Mouse (Mus musculus) kidney, embryonic 16.5 days (tissue): ENCODE results near the gene Arid1b. TPM values are rescaled to one million over a fixed set of nuclear protein-coding genes. Genes with fewer than 3 reads are reported as not detected.

ENCODE experiments used
- ATAC-seq: fragments of 200-750 bp; cut with Nextera tagmentation; 2 replicates; pipeline ENCODE4 v1.8.0; 2017; ENCODE audit warnings: moderate TSS enrichment; ENCODE audit not compliant: low FRiP score, low TSS enrichment
- H3K27ac ChIP-seq: fragments of 300-500 bp; sonication (generic); 2 replicates; pipeline ENCODE4 v1.5.1; 2014; ENCODE audit warnings: low read length
- H3K27me3 ChIP-seq: fragments of 300-500 bp; sonication (generic); 2 replicates; pipeline ENCODE4 v1.6.1; 2014; ENCODE audit warnings: low read length, control low read depth, mixed read lengths; ENCODE audit not compliant: insufficient read depth
- H3K36me3 ChIP-seq: fragments of 300-500 bp; sonication (generic); 2 replicates; pipeline ENCODE4 v1.6.1; 2014; ENCODE audit warnings: low read length, control low read depth, mixed read lengths; ENCODE audit not compliant: insufficient read depth
- H3K4me1 ChIP-seq: fragments of 300-500 bp; sonication (generic); 2 replicates; pipeline ENCODE4 v1.6.1; 2014; ENCODE audit warnings: low read length, control low read depth, mixed read lengths; ENCODE audit not compliant: insufficient read depth
- H3K4me2 ChIP-seq: fragments of 300-500 bp; sonication (generic); replicated peaks from 2 replicates; pipeline ENCODE4 v1.6.1; 2014; ENCODE audit warnings: low read depth, low read length
- H3K4me3 ChIP-seq: fragments of 300-500 bp; sonication (generic); 2 replicates; pipeline ENCODE4 v1.5.1; 2014; ENCODE audit warnings: mild to moderate bottlenecking, low read length
- H3K9ac ChIP-seq: fragments of 300-500 bp; sonication (generic); replicated peaks from 2 replicates; pipeline ENCODE4 v1.6.1; 2014; ENCODE audit warnings: low read length
- H3K9me3 ChIP-seq: fragments of 300-500 bp; sonication (generic); 2 replicates; pipeline ENCODE4 v1.6.1; 2016; ENCODE audit warnings: low read length, control low read depth
- WGBS: fragments of 180-500 bp; shearing (Covaris S2); extraction: QIAGEN DNeasy Blood & Tissue Kit; methylation state at CpG from one replicate; pipeline ENCODE4 v1.1.7; 2014; 5-methylcytosine and 5-hydroxymethylcytosine counted together
- polyA plus RNA-seq: library from polyadenylated mRNA; unstranded; fragments of >200 nt; fragmentation: Nextera tagmentation; extraction: Ambion mirVana; gene quantifications from 2 replicates; pipeline ENCODE4 v1.2.1, GENCODE M21; 2015

Arid1b gene
- polyA plus RNA-seq, 1 experiment from 2014 or later, result 10.9 TPM

DNA sequence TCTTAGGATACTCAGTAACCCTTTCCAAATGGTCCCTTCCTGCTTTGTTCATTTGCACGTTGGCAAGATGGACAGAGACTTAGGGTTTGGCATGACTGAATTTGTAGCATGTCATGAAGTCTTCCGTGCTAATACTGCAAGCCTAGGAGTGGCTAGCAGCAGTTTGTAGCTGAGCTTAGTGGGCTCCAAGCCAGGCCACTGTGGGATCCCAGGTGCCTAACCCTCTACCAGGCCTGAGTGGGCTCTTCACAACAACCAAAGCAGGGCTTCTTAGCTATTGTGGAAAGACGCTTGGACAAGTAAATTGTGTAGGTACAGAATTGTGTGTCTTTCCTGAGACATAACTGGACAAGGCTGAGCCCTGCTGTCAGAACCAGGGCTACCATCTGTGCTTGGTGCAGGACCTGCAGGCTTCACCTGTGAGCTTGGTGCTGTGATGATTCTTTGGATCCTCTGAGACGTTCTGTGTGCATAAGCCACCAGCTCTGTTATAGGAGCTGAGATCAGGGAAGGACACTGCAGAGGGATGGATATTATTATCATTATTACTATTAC lies 286.4 kb downstream of the Arid1b start:
- no peak overlapping the region for H3K4me3 ChIP-seq
- no peaks in the 10 kb centered on the region; the same call in none of the 2 replicates for H3K36me3 ChIP-seq
- no peaks in the 10 kb centered on the region for H3K9me3 ChIP-seq
- H3K9ac ChIP-seq, result no peak overlapping the region
- H3K4me2 ChIP-seq, result no peak overlapping the region
- no peak for ATAC-seq
- WGBS, result 83% methylated on average over 4 of the region's 4 CpGs
- no peaks in the 10 kb centered on the region for H3K27me3 ChIP-seq
- no peak overlapping the region for H3K27ac ChIP-seq
- H3K4me1 ChIP-seq, result peaks cover 2% of the 10 kb centered on the region; the same call in 1 of the 2 replicates

DNA sequence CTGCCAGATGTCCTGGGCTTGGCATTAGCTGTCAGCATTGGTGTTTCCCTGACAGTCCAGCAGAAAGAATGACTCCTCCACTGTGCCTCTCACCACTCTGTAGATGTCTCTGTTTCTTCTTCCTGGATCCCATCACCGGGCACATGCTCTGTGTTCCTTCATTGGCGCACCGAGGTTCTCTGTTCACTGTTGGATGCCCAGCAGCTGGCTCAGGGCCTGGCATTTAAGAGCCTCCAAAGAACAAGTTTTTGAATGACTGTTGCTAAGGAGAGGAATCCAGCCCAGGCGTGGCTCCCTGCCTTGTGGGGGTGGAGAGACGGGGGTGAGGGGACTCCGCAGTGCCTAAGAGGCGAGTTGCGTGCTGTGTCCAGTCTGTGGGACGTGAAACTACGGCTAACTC lies 290.7 kb downstream of the Arid1b start:
- no peak overlapping the region for H3K4me2 ChIP-seq
- no peak for ATAC-seq
- no peak overlapping the region for H3K27ac ChIP-seq
- H3K4me3 ChIP-seq, result no peak overlapping the region
- H3K9me3 ChIP-seq, result no peaks in the 10 kb centered on the region
- no peaks in the 10 kb centered on the region; the same call in none of the 2 replicates for H3K36me3 ChIP-seq
- no peak overlapping the region for H3K9ac ChIP-seq
- 87% methylated on average over 10 of the region's 10 CpGs for WGBS
- no peaks in the 10 kb centered on the region for H3K27me3 ChIP-seq
- H3K4me1 ChIP-seq, result peaks cover 3% of the 10 kb centered on the region; the same call in 1 of the 2 replicates

DNA sequence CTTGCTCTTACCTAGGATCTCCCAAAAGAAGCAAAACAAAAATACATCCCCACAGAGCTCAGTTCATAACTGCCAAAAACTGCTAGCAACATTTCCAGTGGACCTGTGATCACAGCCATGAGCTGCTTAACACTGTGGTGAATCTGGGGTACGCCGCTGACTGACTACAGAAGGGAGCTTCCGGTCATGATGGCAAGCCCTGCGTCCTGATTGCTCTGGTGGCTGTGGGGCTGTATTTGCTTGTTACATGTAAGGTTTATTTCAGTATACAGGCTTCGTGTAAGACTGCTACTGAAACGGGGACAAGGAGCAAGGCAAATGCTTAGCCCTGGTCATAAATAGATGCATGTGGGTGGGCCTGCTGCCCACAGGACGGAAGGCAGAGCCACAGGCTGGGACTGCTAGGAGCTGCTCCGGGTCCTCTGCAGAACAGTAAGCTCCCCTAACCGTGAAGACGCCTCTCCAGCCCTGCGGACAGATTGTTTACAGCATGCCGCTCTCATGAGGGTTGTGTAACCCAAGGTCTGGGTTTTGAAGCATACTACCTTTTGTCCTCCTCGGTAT lies 291.8 kb downstream of the Arid1b start:
- ATAC-seq, result no peak
- H3K9me3 ChIP-seq, result no peaks in the 10 kb centered on the region
- no peak overlapping the region for H3K4me3 ChIP-seq
- H3K9ac ChIP-seq, result no peak overlapping the region
- no peak overlapping the region for H3K4me2 ChIP-seq
- WGBS, result 73% methylated on average over 13 of the region's 13 CpGs
- H3K27me3 ChIP-seq, result no peaks in the 10 kb centered on the region
- no peak overlapping the region for H3K27ac ChIP-seq
- peaks cover 3% of the 10 kb centered on the region; the same call in 1 of the 2 replicates for H3K4me1 ChIP-seq
- H3K36me3 ChIP-seq, result peaks cover 5% of the 10 kb centered on the region

DNA sequence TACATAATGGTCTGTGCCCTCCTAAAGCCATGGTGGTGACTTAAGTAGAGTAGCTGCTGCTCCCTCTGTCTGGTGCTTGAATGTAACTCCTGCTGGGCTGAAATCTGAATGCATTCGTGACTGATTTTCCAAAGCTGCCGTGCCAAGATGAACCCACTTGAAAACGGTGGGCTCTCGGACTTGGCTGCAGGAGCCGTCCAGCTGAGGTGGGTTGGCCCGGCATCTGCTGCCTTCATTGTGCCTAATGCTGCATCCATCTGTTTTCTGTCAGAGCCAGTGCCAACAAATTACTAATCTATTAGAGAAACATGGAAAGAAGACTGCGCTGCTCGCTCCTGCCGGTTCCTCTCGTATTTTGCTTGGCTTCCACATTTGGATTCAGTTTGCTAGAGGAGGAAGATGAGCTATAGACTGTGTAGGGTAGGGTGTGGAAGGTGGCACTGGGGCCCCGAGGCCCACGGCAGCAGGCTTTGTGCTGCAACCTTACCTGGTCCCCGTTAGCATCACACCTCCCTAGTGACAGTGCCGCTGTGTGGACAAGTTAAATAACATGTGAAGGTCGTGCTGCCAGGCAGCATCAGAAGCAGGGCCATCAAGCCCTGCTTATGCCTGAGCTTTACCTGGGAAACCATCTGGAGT lies 292.6 kb downstream of the Arid1b start:
- H3K9ac ChIP-seq, result no peak overlapping the region
- H3K27me3 ChIP-seq, result no peaks in the 10 kb centered on the region
- 89% methylated on average over 15 of the region's 15 CpGs for WGBS
- no peak overlapping the region for H3K27ac ChIP-seq
- H3K4me2 ChIP-seq, result no peak overlapping the region
- H3K4me1 ChIP-seq, result peaks cover 3% of the 10 kb centered on the region; the same call in 1 of the 2 replicates
- no peak overlapping the region for H3K4me3 ChIP-seq
- no peak for ATAC-seq
- no peaks in the 10 kb centered on the region for H3K9me3 ChIP-seq
- peaks cover 12% of the 10 kb centered on the region for H3K36me3 ChIP-seq

DNA sequence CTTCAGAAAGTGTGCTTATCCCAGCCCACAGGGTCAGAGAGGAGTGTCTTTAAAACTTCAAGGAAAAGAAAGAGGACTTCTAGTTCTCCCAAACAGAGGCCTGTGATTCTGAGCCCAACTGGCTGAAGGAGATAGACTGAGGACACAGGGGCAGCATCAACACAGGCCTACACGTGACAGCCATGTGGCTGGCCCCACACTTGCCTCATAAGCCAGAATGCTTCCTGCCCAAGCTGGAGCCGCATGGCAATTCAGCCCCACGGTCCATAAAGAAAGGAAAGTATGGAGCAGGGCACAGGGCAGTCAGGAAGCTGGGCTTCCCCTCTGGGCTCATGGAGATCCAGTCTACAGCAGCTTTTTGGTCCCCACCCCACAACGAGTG lies 293.1 kb downstream of the Arid1b start:
- peaks cover 3% of the 10 kb centered on the region; the same call in 1 of the 2 replicates for H3K4me1 ChIP-seq
- H3K4me3 ChIP-seq, result no peak overlapping the region
- H3K36me3 ChIP-seq, result peaks cover 12% of the 10 kb centered on the region
- no peak overlapping the region for H3K4me2 ChIP-seq
- ATAC-seq, result no peak
- no peak overlapping the region for H3K27ac ChIP-seq
- no peaks in the 10 kb centered on the region for H3K9me3 ChIP-seq
- H3K9ac ChIP-seq, result 0 out of 2 replicates have a peak overlapping the region, but pooled peaks have one; percentile 1
- 59% methylated on average over 4 of the region's 4 CpGs for WGBS
- H3K27me3 ChIP-seq, result no peaks in the 10 kb centered on the region

DNA sequence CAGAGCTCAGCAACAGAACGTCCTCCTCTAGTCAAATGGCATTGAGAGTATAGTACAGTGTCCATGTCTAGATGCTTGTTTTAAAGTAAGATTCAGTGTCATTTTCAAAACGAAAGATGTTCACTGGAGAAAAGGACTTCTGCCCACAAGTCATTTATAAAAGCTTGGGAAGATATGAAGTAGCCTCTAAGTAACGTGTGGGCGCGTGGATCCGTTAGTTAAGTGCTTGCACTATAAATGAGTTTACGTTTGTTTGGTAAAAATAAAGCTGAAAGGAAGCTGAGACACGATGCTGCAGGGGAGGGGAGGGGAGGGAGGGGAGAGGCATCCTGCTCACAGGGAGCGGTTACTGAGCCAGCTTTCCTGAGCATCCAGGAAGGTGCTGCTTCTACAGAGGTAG lies 293.5 kb downstream of the Arid1b start:
- H3K36me3 ChIP-seq, result peaks cover 12% of the 10 kb centered on the region
- 0 out of 2 replicates have a peak overlapping the region, but pooled peaks have one; percentile 1 for H3K9ac ChIP-seq
- H3K9me3 ChIP-seq, result no peaks in the 10 kb centered on the region
- H3K4me1 ChIP-seq, result peaks cover 3% of the 10 kb centered on the region; the same call in 1 of the 2 replicates
- no peaks in the 10 kb centered on the region for H3K27me3 ChIP-seq
- H3K27ac ChIP-seq, result no peak overlapping the region
- H3K4me2 ChIP-seq, result no peak overlapping the region
- WGBS, result 58% methylated on average over 9 of the region's 9 CpGs
- ATAC-seq, result no peak
- no peak overlapping the region for H3K4me3 ChIP-seq

DNA sequence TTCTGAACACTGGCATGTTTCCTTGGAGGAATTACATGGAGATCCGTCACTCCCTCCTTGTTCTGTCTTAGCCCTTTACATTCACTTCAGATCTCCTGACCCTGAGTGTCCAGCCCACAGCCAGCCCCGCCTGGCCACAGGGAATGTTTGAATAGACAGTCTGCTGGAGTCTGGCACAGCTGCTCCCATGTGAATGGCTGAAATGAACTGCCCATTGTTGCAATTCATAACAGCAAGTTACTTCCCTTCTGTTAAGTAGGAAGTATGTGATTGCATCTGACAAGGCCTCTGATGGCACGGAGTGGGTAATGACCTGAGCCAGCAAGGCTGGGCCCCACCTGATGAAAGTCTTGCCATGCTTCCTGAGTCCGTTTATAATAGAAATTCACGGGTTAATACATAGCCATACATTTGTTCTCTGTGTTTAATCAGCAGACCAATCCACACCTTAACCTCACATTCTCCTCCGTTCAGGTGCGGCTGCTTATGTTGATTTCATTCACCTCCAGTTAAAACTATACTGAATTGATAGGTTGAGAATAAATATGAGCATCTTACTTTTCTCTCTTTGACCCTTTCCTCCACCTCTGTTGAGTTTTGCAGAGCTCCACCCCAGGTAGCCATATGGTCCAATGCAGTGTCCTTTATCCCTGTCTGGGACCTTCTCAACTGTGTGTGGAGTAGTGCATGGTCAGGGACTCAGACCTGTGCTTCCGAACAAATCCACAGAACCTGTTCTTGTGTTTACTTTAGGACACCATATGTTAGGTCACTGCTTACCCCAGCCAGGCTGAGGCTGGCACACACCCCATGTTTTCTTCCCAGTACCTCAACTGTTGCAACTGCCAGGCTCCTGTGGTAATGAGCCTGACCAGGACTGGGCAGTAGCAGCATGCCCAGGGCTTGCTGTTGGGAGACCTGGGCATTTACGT lies 299.8 kb downstream of the Arid1b start:
- whole genome bisulfite sequencing, result 68% methylated on average over 9 of the region's 9 CpGs
- Histone ChIP-seq H3K4me3 (no peak overlapping the region), H3K4me1 (peaks cover 25% of the 10 kb centered on the region), H3K9ac (no peak overlapping the region), H3K4me2 (no peak overlapping the region), H3K27ac (peak overlapping the region; percentile 87), H3K27me3 (no peaks in the 10 kb centered on the region), H3K9me3 (no peaks in the 10 kb centered on the region), H3K36me3 (peaks cover 15% of the 10 kb centered on the region; the same call in 1 of the 2 replicates)
- 0 out of 2 replicates have a peak, but pooled peaks have one; percentile 7 for ATAC-seq

DNA sequence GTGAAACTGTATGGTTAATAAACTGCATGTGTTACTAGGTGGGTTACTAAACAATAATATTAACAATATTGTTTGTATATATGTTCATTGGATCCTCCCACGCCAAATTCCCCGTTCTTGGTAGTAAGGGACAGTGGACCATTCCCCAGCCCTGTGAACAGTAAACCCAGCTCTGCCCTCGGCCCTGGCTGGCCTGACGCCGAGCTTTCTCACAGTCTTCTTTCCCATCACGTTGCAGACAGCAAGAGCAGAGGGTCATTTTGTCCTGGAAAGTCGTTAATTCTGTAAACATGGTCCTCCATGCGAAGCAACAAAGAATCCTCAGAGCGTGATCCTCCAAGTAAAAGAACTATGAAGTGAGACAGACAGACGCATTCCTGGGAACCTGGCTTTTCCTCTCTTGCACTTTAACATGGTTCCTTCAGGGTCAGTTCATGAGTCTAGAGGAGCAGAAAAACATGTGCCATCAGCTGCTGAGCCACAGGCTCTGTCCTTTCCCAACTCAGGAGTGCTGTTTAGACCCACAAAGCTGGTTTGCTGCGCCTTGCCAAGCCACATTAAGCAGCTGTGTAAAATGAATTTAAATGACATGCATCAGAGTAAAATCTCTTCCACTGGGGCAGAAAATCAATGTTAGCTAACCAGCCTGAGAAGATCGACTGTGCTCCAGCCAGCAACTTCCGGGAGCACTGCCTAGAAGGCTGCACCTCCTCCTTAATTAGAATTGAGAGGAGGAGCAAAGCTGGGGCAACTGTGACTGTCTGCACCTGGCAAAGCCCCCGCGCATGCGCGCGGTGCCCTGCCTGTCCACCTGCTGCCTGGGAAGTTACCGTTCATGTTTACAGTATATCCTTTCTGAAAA lies 301.2 kb downstream of the Arid1b start:
- peak overlapping the region; percentile 87 for H3K27ac ChIP-seq
- H3K27me3 ChIP-seq, result no peaks in the 10 kb centered on the region
- 0 out of 2 replicates have a peak overlapping the region, but pooled peaks have one; percentile 23 for H3K9ac ChIP-seq
- no peak overlapping the region for H3K4me3 ChIP-seq
- H3K4me1 ChIP-seq, result peaks cover 30% of the 10 kb centered on the region
- no peaks in the 10 kb centered on the region for H3K9me3 ChIP-seq
- peaks cover 15% of the 10 kb centered on the region; the same call in 1 of the 2 replicates for H3K36me3 ChIP-seq
- WGBS, result 38% methylated on average over 19 of the region's 19 CpGs
- H3K4me2 ChIP-seq, result peak overlapping the region; percentile 24
- ATAC-seq, result peak; percentile 81

DNA sequence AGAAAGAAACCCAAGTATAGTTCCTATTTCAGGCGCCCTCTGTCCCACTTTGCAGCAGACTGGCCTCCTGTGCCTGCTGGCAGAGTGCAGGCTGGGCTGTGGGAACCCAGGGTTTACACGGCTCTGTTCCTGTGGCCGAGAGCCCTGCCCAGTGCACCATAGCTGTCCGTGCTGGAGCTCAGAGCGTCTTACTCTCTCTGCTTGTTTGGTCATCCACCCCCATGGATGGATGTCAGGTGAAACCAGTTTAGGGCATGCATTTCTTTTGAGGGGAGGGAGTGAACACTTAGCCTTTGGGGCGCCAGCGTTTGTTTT lies 301.8 kb downstream of the Arid1b start:
- Histone ChIP-seq H3K4me2 (peak overlapping the region; percentile 24), H3K4me3 (no peak overlapping the region), H3K27ac (peak overlapping the region; percentile 87), H3K36me3 (peaks cover 11% of the 10 kb centered on the region; the same call in 1 of the 2 replicates), H3K9ac (no peak overlapping the region), H3K4me1 (peaks cover 30% of the 10 kb centered on the region), H3K9me3 (no peaks in the 10 kb centered on the region), H3K27me3 (no peaks in the 10 kb centered on the region)
- WGBS, result 67% methylated on average over 7 of the region's 7 CpGs
- peak; percentile 70 for ATAC-seq
